Mouse (Mus musculus): ENCODE results near the gene Ybx2. TPM values are rescaled to one million over a fixed set of nuclear protein-coding genes. Genes with fewer than 3 reads are reported as not detected.

Gene Ybx2
- total RNA-seq, 2 experiments from 2014 or later, result 2.1 TPM; not detected in 1

- no peak for ATAC-seq (replicated peaks; ENCODE audit: poor library complexity, severe bottlenecking)
Measured at GRCm38 (mm10) chr11:69984431-69984830, 48.8 kb downstream of the Ybx2 start.

GRCm38 (mm10) chr11:69989949-69990348 lies 54.4 kb downstream of the Ybx2 start:
- ATAC-seq (replicated peaks; ENCODE audit: poor library complexity, severe bottlenecking), result no peak

Other genes starting within 250 kb of the Ybx2 start
Only the 30 nearest of the 35 such genes appear.
- gene Slc35g3, start 173.8 kb upstream of the Ybx2 start, total RNA-seq (2014; fragmentation: Nextera tagmentation), result not detected in 2 replicates
- gene Slc35g3, start 173.8 kb upstream of the Ybx2 start, total RNA-seq (2017), result not detected in 2 replicates
- gene Zbtb4, start 169.9 kb upstream of the Ybx2 start, total RNA-seq (2014; fragmentation: Nextera tagmentation), result 1.8 and 2.1 TPM in 2 replicates
- 0.26 and 0.43 TPM in 2 replicates for gene Zbtb4, start 169.9 kb upstream of the Ybx2 start, total RNA-seq (2017)
- gene Chrnb1, start 139.9 kb upstream of the Ybx2 start, total RNA-seq (2014; fragmentation: Nextera tagmentation), result not detected in 2 replicates
- 0.82 TPM in 1 of 2 replicates, not detected in the other for gene Chrnb1, start 139.9 kb upstream of the Ybx2 start, total RNA-seq (2017)
- gene Fgf11, start 133.9 kb upstream of the Ybx2 start, total RNA-seq (2014; fragmentation: Nextera tagmentation), result 1.6 and 2.9 TPM in 2 replicates
- gene Fgf11, start 133.9 kb upstream of the Ybx2 start, total RNA-seq (2017), result not detected in 2 replicates
- not detected in 2 replicates for gene Tmem102, start 130.2 kb upstream of the Ybx2 start, total RNA-seq (2014; fragmentation: Nextera tagmentation)
- not detected in 2 replicates for gene Tmem102, start 130.2 kb upstream of the Ybx2 start, total RNA-seq (2017)
- not detected in 2 replicates for gene Gm39566, start 120.5 kb upstream of the Ybx2 start, total RNA-seq (2014; fragmentation: Nextera tagmentation)
- gene Gm39566, start 120.5 kb upstream of the Ybx2 start, total RNA-seq (2017), result not detected in 2 replicates
- gene Spem2, start 117.3 kb upstream of the Ybx2 start, total RNA-seq (2014; fragmentation: Nextera tagmentation), result not detected in 2 replicates
- gene Spem2, start 117.3 kb upstream of the Ybx2 start, total RNA-seq (2017), result not detected in 2 replicates
- not detected in 2 replicates for gene Spem1, start 113.6 kb upstream of the Ybx2 start, total RNA-seq (2014; fragmentation: Nextera tagmentation)
- not detected in 2 replicates for gene Spem1, start 113.6 kb upstream of the Ybx2 start, total RNA-seq (2017)
- 13.5 and 33.1 TPM in 2 replicates for gene Nlgn2, start 98.0 kb upstream of the Ybx2 start, total RNA-seq (2014; fragmentation: Nextera tagmentation)
- 4.0 and 7.4 TPM in 2 replicates for gene Nlgn2, start 98.0 kb upstream of the Ybx2 start, total RNA-seq (2017)
- gene Tmem256, start 97.3 kb upstream of the Ybx2 start, total RNA-seq (2014; fragmentation: Nextera tagmentation), result 294 and 359 TPM in 2 replicates
- gene Tmem256, start 97.3 kb upstream of the Ybx2 start, total RNA-seq (2017), result 118 and 164 TPM in 2 replicates
- gene Plscr3, start 89.4 kb upstream of the Ybx2 start, total RNA-seq (2014; fragmentation: Nextera tagmentation), result 108 and 109 TPM in 2 replicates
- gene Plscr3, start 89.4 kb upstream of the Ybx2 start, total RNA-seq (2017), result 24.9 and 25.2 TPM in 2 replicates
- gene Tnk1, start 77.1 kb upstream of the Ybx2 start, total RNA-seq (2014; fragmentation: Nextera tagmentation), result 0.60 TPM in 1 of 2 replicates, not detected in the other
- not detected in 2 replicates for gene Tnk1, start 77.1 kb upstream of the Ybx2 start, total RNA-seq (2017)
- not detected in 2 replicates for gene Tmem95, start 57.8 kb upstream of the Ybx2 start, total RNA-seq (2014; fragmentation: Nextera tagmentation)
- gene Tmem95, start 57.8 kb upstream of the Ybx2 start, total RNA-seq (2017), result not detected in 2 replicates
- 0.41 and 4.2 TPM in 2 replicates for gene Kctd11, start 54.4 kb upstream of the Ybx2 start, total RNA-seq (2014; fragmentation: Nextera tagmentation)
- 1.1 and 2.6 TPM in 2 replicates for gene Kctd11, start 54.4 kb upstream of the Ybx2 start, total RNA-seq (2017)
- gene Acap1, start 40.3 kb upstream of the Ybx2 start, total RNA-seq (2014; fragmentation: Nextera tagmentation), result 52.4 and 65.1 TPM in 2 replicates
- 47.0 and 50.7 TPM in 2 replicates for gene Acap1, start 40.3 kb upstream of the Ybx2 start, total RNA-seq (2017)
- gene 2810408A11Rik, start 34.8 kb upstream of the Ybx2 start, total RNA-seq (2014; fragmentation: Nextera tagmentation), result 1.3 and 3.5 TPM in 2 replicates
- 3.6 and 6.4 TPM in 2 replicates for gene 2810408A11Rik, start 34.8 kb upstream of the Ybx2 start, total RNA-seq (2017)
- 32.0 and 38.9 TPM in 2 replicates for gene Neurl4, start 34.7 kb upstream of the Ybx2 start, total RNA-seq (2014; fragmentation: Nextera tagmentation)
- gene Neurl4, start 34.7 kb upstream of the Ybx2 start, total RNA-seq (2017), result 20.7 and 27.5 TPM in 2 replicates
- 71.5 and 99.8 TPM in 2 replicates for gene Gps2, start 21.9 kb upstream of the Ybx2 start, total RNA-seq (2014; fragmentation: Nextera tagmentation)
- gene Gps2, start 21.9 kb upstream of the Ybx2 start, total RNA-seq (2017), result 47.1 and 58.2 TPM in 2 replicates
- 1,453 and 1,476 TPM in 2 replicates for gene Eif5a, start 13.8 kb upstream of the Ybx2 start, total RNA-seq (2014; fragmentation: Nextera tagmentation)
- 890 and 976 TPM in 2 replicates for gene Eif5a, start 13.8 kb upstream of the Ybx2 start, total RNA-seq (2017)
- gene Slc2a4, start 12.4 kb downstream of the Ybx2 start, total RNA-seq (2014; fragmentation: Nextera tagmentation), result not detected in 2 replicates
- not detected in 2 replicates for gene Slc2a4, start 12.4 kb downstream of the Ybx2 start, total RNA-seq (2017)
- gene Cldn7, start 29.0 kb downstream of the Ybx2 start, total RNA-seq (2014; fragmentation: Nextera tagmentation), result not detected in 2 replicates
- not detected in 2 replicates for gene Cldn7, start 29.0 kb downstream of the Ybx2 start, total RNA-seq (2017)
- 191 and 254 TPM in 2 replicates for gene Ctdnep1, start 45.4 kb downstream of the Ybx2 start, total RNA-seq (2014; fragmentation: Nextera tagmentation)
- 19.3 and 23.8 TPM in 2 replicates for gene Ctdnep1, start 45.4 kb downstream of the Ybx2 start, total RNA-seq (2017)
- gene Elp5, start 46.7 kb downstream of the Ybx2 start, total RNA-seq (2014; fragmentation: Nextera tagmentation), result 59.4 and 70.0 TPM in 2 replicates
- 58.2 and 77.5 TPM in 2 replicates for gene Elp5, start 46.7 kb downstream of the Ybx2 start, total RNA-seq (2017)
- 288 and 367 TPM in 2 replicates for gene Gabarap, start 55.3 kb downstream of the Ybx2 start, total RNA-seq (2014; fragmentation: Nextera tagmentation)
- gene Gabarap, start 55.3 kb downstream of the Ybx2 start, total RNA-seq (2017), result 239 and 250 TPM in 2 replicates
- 41.7 and 45.8 TPM in 2 replicates for gene Phf23, start 60.0 kb downstream of the Ybx2 start, total RNA-seq (2014; fragmentation: Nextera tagmentation)
- 30.2 and 32.3 TPM in 2 replicates for gene Phf23, start 60.0 kb downstream of the Ybx2 start, total RNA-seq (2017)
- 4.6 and 24.5 TPM in 2 replicates for gene Dvl2, start 64.8 kb downstream of the Ybx2 start, total RNA-seq (2014; fragmentation: Nextera tagmentation)
- gene Dvl2, start 64.8 kb downstream of the Ybx2 start, total RNA-seq (2017), result 16.1 and 18.0 TPM in 2 replicates
- gene Acadvl, start 79.6 kb downstream of the Ybx2 start, total RNA-seq (2014; fragmentation: Nextera tagmentation), result 39.7 and 55.8 TPM in 2 replicates
- gene Acadvl, start 79.6 kb downstream of the Ybx2 start, total RNA-seq (2017), result 40.3 and 42.1 TPM in 2 replicates
- 11.4 and 12.3 TPM in 2 replicates for gene Dlg4, start 81.1 kb downstream of the Ybx2 start, total RNA-seq (2014; fragmentation: Nextera tagmentation)
- 1.3 and 3.5 TPM in 2 replicates for gene Dlg4, start 81.1 kb downstream of the Ybx2 start, total RNA-seq (2017)
- not detected in 2 replicates for gene Asgr1, start 118.3 kb downstream of the Ybx2 start, total RNA-seq (2014; fragmentation: Nextera tagmentation)
- gene Asgr1, start 118.3 kb downstream of the Ybx2 start, total RNA-seq (2017), result not detected in 2 replicates
- 3.9 TPM in 1 of 2 replicates, not detected in the other for gene Asgr2, start 156.8 kb downstream of the Ybx2 start, total RNA-seq (2014; fragmentation: Nextera tagmentation)
- not detected in 2 replicates for gene Asgr2, start 156.8 kb downstream of the Ybx2 start, total RNA-seq (2017)

Measured in granulocyte monocyte progenitor cell, adult 5-6 weeks (primary cell).